Mouse (Mus musculus) lung, postnatal 0 days (tissue): ENCODE data around the gene Aamdc.

Experiments
- CTCF ChIP-seq: IDR thresholded peaks from 2 replicates; pipeline ENCODE4 v1.5.1; 2016; ENCODE audit warnings: antibody characterized with exemption, mild to moderate bottlenecking
- EP300 ChIP-seq: IDR thresholded peaks from 2 replicates; pipeline ENCODE4 v1.6.1; 2016; ENCODE audit warnings: antibody characterized with exemption, mild to moderate bottlenecking, control low read depth

DNA sequence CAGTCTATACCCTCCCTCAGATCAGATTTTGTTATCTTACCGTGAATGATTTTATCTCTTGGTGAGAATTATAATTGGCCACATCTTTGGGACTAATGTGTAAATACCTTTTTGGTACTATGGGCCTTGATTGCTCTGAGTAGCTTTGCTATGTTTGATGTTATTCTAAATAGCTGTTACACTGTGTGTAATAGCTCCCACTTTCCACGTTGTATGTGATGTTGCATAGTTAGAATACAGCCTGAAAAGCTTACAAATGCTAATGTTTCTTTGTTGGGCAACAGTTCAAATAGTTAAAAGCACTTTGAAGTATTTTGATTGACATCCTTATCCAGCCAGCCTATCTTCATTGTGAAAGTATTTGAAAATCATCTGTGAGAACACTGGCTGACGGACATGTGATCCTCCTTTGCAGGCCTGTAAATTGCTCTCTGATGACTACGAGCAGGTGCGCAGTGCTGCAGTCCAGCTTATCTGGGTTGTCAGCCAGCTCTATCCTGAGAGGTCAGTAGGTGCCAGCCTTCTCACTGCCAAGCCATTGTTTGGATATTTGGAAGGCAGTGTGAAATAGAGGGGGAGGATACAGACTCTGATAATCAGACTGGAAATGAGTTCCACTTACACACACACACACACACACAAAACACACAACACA is 78.6 kb downstream of the Aamdc start:
- TF ChIP-seq CTCF, result no peak
- no peak for TF ChIP-seq EP300
